Mouse (Mus musculus) spleen, adult 2 months (tissue): Measurements from ENCODE around the gene Abcc4. TPM values are rescaled to one million over a fixed set of nuclear protein-coding genes. Genes with fewer than 3 reads are reported as not detected.
"Not testable (repeated sequence)": the region's sequence is repeated elsewhere in the genome, so short reads cannot be mapped to it uniquely, and the experiment has no call there.

Source experiments
- DNase-seq, 2 experiments: peaks; one replicate each; pipeline versions ENCODE4 v3.0.0 to v3.0.0-alpha.2; 2012 to 2021; ENCODE audit warnings: low spot score in 2 of 2, low read depth in 1 of 2
- H3K27ac ChIP-seq: fragments of 200-500 bp; 2 replicates; pipeline ENCODE4 v1.5.1; 2012; ENCODE audit warnings: low read length, inconsistent platforms; ENCODE audit not compliant: insufficient read depth
- H3K27me3 ChIP-seq: fragments of 200-500 bp; 2 replicates; pipeline ENCODE4 v1.6.1; 2012; ENCODE audit warnings: mild to moderate bottlenecking, moderate library complexity, low read length, inconsistent platforms; ENCODE audit not compliant: control insufficient read depth, insufficient read depth
- H3K36me3 ChIP-seq: fragments of 200-500 bp; 2 replicates; pipeline ENCODE4 v1.6.1; 2012; ENCODE audit warnings: mild to moderate bottlenecking, low read length, inconsistent platforms; ENCODE audit not compliant: control insufficient read depth, insufficient read depth
- H3K4me1 ChIP-seq: fragments of 200-500 bp; 2 replicates; pipeline ENCODE4 v1.6.1; 2011; ENCODE audit warnings: inconsistent platforms; ENCODE audit not compliant: control insufficient read depth, insufficient read depth, insufficient read length
- H3K4me3 ChIP-seq: fragments of 200-500 bp; 2 replicates; pipeline ENCODE4 v1.5.1; 2011; ENCODE audit warnings: mild to moderate bottlenecking, inconsistent platforms; ENCODE audit not compliant: insufficient read depth, insufficient read length; ENCODE audit errors: extremely low read depth
- CTCF ChIP-seq: fragments of 200-500 bp; IDR thresholded peaks from 2 replicates; pipeline ENCODE4 v1.5.1; 2011; ENCODE audit warnings: mild to moderate bottlenecking, inconsistent platforms; ENCODE audit not compliant: insufficient read depth, insufficient read length, insufficient replicate concordance; ENCODE audit errors: extremely low read depth
- POLR2A ChIP-seq: fragments of 200-500 bp; IDR thresholded peaks from 2 replicates; pipeline ENCODE4 v1.6.1; 2011; ENCODE audit warnings: low read depth, low read length, inconsistent platforms
- WGBS: fragments of 180-500 bp; shearing (Covaris S2); methylation state at CpG from one replicate; pipeline ENCODE4 v1.1.7; 2018; 5-methylcytosine and 5-hydroxymethylcytosine counted together
- polyA plus RNA-seq: library from polyadenylated mRNA; depleted of rRNA; stranded (reverse); fragments of >200 nt; gene quantifications from 2 replicates; pipeline ENCODE4 v1.2.3, GENCODE M21; 2012

Gene Abcc4
- polyA plus RNA-seq, 1 experiment = 2.9 TPM

DNA sequence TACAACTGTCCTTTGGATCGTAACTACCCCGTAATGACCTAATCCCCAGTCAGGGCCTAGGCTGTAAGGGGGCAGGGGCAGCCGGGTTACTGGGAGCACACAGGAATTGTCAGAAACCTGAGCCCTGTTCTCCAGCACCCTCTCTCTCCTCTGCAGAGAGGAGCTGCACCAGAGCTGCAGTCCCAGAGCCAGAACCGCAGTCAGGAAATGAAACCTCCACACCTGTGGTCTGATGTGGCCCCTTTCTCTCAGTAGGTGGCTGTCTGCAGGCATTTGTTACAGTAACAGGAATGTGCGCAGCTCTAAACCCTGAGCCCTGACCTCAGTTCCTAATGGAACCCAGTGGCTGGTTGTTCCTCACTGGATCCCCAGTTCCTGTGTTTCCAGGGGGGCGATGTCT is 32.5 kb downstream of the Abcc4 start:
- Histone ChIP-seq H3K4me3 (no peak overlapping the region), H3K4me1 (peaks cover 9% of the 10 kb centered on the region; the same call in 1 of the 2 replicates), H3K27ac (no peak overlapping the region), H3K27me3 (no peaks in the 10 kb centered on the region), H3K36me3 (no peaks in the 10 kb centered on the region)
- TF ChIP-seq CTCF = no peak
- no peak for TF ChIP-seq POLR2A
- 63% methylated on average over 6 of the region's 6 CpGs for WGBS
- DNase-seq = no peak

DNA sequence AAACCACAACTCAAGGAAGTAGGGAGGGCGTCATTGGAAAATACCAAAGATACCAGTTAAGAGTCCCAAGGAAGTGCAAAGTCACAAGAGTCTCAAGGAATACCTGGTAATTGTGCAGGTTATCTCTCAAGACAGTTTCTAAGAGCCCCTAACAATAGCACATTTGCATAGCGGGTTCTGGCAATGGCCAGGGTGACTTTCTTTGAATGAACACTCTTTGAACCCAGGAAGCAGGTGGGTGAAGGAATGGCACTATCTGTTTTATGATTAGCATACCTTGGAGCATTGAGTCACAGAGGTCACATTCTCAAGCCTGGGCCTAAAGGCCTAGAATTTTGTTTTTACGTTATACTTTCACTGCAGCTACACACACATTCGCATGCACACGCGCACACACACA is 33.1 kb downstream of the Abcc4 start:
- not testable (repeated sequence) for H3K4me1 ChIP-seq, H3K27ac ChIP-seq, DNase-seq, H3K36me3 ChIP-seq, H3K27me3 ChIP-seq, H3K4me3 ChIP-seq
- 94% methylated on average over 6 of the region's 6 CpGs for WGBS

DNA sequence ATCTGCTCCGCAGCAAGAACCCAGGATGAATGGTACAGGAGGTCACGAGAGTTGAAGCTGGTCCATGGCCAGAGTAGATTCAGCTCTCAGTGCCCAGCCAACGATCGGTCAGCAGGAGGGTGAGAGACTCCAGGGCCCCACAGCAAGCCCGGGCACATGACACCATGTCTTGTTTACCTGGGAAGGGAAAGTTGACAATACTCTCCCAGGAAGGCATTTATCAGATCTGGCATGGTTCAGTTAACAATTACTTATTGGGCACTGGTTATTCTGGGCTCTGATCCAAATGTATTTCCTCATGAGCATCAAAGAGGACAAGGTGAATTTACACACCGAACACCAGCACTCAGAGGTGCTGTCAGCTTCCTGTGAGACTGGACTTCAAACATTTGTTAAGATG is 38.5 kb downstream of the Abcc4 start:
- H3K36me3 ChIP-seq = no peaks in the 10 kb centered on the region
- H3K27me3 ChIP-seq = no peaks in the 10 kb centered on the region
- no peak overlapping the region for H3K27ac ChIP-seq
- no peaks in the 10 kb centered on the region for H3K4me1 ChIP-seq
- DNase-seq = no peak
- no peak for TF ChIP-seq CTCF
- no peak for TF ChIP-seq POLR2A
- WGBS = 82% methylated on average over 6 of the region's 6 CpGs
- H3K4me3 ChIP-seq = no peak overlapping the region

DNA sequence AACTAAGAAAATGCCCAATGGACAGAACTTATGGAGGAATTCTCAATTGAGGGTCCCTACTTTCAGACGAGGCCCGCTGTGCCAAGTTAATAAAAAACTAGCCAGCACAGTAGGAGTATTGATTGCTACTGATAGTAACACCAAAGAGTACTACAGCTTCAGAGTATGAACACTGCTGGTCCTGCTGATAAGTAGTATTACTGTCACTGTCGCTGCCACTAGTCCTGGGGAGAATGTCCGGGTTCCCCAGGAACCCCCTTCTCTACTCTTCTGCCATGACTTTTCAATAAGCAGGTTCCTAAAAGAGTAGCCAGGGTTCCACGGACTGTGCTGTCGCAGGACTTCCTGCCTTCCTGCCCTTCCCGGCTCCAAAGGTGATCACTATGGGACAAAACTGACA is 41.4 kb downstream of the Abcc4 start:
- 79% methylated on average over 7 of the region's 7 CpGs for WGBS
- Histone ChIP-seq H3K27me3 (no peaks in the 10 kb centered on the region), H3K27ac (no peak overlapping the region), H3K4me1 (no peaks in the 10 kb centered on the region), H3K4me3 (no peak overlapping the region), H3K36me3 (no peaks in the 10 kb centered on the region)
- no peak for TF ChIP-seq POLR2A
- TF ChIP-seq CTCF = no peak
- DNase-seq = no peak

DNA sequence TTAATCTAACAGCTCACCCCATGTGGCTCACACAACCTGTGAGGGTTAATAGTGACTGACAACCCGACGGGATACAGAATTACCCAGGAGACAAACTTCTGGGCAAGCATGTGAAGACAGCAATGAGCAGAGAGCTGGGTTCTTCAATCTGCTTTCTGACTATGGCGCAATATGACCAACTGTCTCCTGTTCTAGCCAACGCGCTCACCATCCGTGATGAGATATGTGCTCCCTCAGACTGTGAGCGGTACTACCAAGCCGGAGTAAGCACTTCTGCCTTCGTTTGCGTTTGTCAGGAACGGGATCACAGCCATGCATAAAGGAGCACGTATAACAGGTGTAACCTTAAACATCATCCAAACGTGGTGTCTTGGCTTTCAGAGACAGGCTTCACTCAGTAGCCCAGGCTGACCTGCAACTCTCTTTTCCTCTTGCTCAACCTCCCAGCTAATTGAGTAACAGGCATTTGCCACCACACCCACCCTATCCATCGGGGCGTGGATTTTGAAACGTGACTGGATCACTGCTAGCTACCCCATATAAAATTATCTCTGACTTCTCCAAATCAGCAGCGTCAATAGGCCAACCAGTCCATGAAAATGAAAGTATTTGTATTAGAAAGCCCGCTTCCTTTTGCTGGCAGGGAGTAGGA is 43.3 kb downstream of the Abcc4 start:
- H3K36me3 ChIP-seq = no peaks in the 10 kb centered on the region
- DNase-seq = no peak
- no peak overlapping the region for H3K27ac ChIP-seq
- H3K4me3 ChIP-seq = no peak overlapping the region
- 82% methylated on average over 18 of the region's 18 CpGs for WGBS
- TF ChIP-seq POLR2A (no peak), CTCF (no peak)
- H3K27me3 ChIP-seq = no peaks in the 10 kb centered on the region
- peaks cover 4% of the 10 kb centered on the region; the same call in 1 of the 2 replicates for H3K4me1 ChIP-seq

DNA sequence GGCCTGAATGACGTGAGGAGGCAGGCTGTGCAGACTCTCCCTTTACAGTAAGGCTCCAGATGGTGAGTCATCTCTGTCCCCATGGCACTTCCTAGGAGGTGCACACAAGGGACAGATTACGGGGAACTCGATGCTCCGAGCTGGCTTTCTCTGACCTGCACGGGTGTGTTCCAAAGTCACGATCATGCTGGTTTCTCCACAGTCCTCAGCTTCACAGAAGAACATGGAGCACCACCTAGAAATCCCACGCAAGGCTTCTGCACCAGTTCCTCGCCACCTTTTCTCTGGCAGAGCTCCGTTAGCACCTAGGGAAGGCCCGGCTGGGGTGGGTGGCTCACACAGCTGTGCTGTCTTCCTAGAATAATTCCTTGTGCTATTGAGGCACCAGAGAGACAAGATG is 43.9 kb downstream of the Abcc4 start:
- Histone ChIP-seq H3K4me1 (peaks cover 6% of the 10 kb centered on the region; the same call in 1 of the 2 replicates), H3K27ac (no peak overlapping the region), H3K36me3 (no peaks in the 10 kb centered on the region), H3K4me3 (no peak overlapping the region), H3K27me3 (no peaks in the 10 kb centered on the region)
- no peak for TF ChIP-seq POLR2A
- TF ChIP-seq CTCF = no peak
- 90% methylated on average over 10 of the region's 10 CpGs for WGBS
- DNase-seq = no peak

DNA sequence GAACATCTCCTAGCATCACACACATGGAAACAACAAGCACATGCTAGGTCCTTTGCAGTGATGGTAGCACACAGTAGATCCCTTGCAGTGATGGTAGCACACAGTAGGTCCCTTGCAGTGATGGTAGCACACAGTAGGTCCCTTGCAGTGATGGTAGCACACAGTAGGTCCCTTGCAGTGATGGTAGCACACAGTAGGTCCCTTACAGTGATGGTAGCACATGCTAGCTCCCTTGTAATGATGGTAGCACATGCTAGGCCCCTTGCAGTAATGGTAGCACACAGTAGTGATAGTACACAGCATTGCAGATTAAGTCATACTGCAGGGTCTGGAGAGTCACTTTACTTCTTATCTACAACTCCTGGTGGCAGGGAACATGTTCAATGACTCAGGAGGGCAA is 46.8 kb downstream of the Abcc4 start:
- no peaks in the 10 kb centered on the region for H3K27me3 ChIP-seq
- no peak overlapping the region for H3K27ac ChIP-seq
- DNase-seq = no peak
- H3K4me1 ChIP-seq = peaks cover 6% of the 10 kb centered on the region; the same call in 1 of the 2 replicates
- no peak for TF ChIP-seq CTCF
- no peak for TF ChIP-seq POLR2A
- no peak overlapping the region for H3K4me3 ChIP-seq
- no peaks in the 10 kb centered on the region for H3K36me3 ChIP-seq
